Mouse (Mus musculus) adrenal gland, postnatal 10 days (tissue): ENCODE data around the gene Fstl1. TPM values are rescaled to one million over a fixed set of nuclear protein-coding genes. Genes with fewer than 3 reads are reported as not detected.
A peak's percentile ranks its signal among the peaks of the same experiment; 100 is the strongest.

Experiments
- DNase-seq: peaks from one replicate; pipeline ENCODE4 v3.0.0; 2021; ENCODE audit warnings: mixed read lengths
- total RNA-seq, 2 experiments: library from RNA; stranded (reverse); gene quantifications; 2 replicates each; pipeline ENCODE4 v1.2.3; 2021

Fstl1 gene
- total RNA-seq, 2 experiments from 2014 or later, result 215 to 264 TPM

GRCm38 (mm10) chr16:37868506-37869469, 92.1 kb downstream of the Fstl1 start:
- peak; percentile 66 for DNase-seq

- DNase-seq, result peak; percentile 44
Measured at GRCm38 (mm10) chr16:37869470-37870231, 93.0 kb downstream of the Fstl1 start.

DNA sequence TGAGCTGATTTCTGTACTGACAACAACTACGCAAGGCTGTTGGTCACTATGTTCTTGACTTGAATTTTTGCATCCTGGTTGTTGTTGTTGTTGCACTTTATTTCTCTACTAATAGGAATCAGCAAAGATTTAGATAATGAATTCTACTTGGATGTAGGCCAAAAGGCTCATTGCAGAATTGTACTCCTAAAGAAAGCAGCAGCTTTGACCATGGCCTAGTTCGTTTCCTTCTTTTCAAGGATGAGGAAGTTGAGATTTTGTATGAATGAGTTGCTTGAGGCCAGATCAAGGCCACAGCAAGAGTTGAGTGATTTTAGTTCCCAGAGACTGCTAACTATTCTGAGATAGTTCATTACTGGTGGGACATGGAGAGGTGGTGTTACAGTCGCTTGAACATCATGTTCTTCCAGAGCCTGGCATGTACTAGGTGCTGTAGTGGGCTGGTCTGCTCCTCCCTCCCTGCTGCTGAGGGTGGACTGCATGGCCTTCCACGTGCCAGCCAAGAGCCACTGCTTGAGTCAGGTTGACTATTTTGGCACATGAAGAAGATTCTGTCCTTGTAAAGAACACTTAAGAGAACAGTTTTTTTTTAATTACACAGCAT, 94.5 kb downstream of the Fstl1 start:
- DNase-seq, result peak; percentile 65

GRCm38 (mm10) chr16:37874501-37875235, 98.0 kb downstream of the Fstl1 start:
- DNase-seq, result no peak

DNA sequence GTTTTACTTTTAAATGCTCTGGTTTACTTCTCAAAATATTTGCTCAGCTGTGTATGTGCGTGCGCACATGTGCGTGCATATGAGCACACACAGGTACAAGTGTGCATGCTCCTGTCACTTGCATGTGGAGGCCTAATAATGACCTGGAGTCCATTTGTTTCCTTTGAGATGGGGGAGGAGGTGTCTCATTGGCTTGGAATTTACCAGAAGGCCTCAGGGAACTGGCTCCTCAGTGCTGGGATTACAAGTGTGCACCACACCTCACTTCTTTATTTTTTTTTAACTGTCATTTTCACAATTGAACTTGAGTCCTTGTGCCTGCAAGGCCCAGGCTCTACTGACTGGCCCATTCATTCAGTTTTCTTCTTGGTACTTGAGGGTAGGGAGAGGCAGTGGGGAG, 100.7 kb downstream of the Fstl1 start:
- no peak for DNase-seq

GRCm38 (mm10) chr16:37878951-37879505, 102.4 kb downstream of the Fstl1 start:
- DNase-seq, result no peak

- no peak for DNase-seq
Measured at GRCm38 (mm10) chr16:37879750-37880419, 103.2 kb downstream of the Fstl1 start.

DNA sequence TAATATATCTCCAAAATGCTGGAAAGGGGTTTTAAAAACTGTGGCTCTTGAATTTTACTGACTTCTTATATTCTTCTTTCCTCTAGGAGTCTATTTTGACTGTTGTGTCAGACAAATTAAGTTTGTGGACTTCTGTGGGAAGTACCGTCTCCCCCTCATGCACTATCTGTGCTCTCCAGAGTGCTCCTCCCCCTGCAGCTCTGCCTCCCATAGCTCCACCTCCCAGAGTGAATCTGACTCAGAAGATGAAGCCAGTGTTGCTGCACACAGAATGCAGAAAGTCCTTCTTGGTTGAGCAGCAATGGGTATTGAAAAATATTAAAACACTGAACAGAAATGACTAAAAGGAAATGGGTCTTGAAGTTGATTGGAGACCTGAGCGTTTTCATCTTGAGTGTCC, 104.5 kb downstream of the Fstl1 start:
- peak; percentile 44 for DNase-seq

Other genes with a start within 250 kb of the Fstl1 start
- 10 to 100 TPM; 13.8 to 14.2 TPM for gene Gtf2e1, start 237.1 kb upstream of the Fstl1 start, total RNA-seq
- gene Rabl3, start 237.0 kb upstream of the Fstl1 start, total RNA-seq, result 10 to 100 TPM; 11.1 to 13.1 TPM
- gene Hgd, start 196.7 kb upstream of the Fstl1 start, total RNA-seq, result 10 to 100 TPM; 20.0 to 33.9 TPM
- 100 to 1,000 TPM; 154 TPM for gene Ndufb4, start 122.4 kb upstream of the Fstl1 start, total RNA-seq
- gene Gm36028, start 84.3 kb downstream of the Fstl1 start, total RNA-seq, result under 1 TPM; 0.36 to 0.39 TPM
- gene Lrrc58, start 91.5 kb downstream of the Fstl1 start, total RNA-seq, result 100 to 1,000 TPM; 160 to 216 TPM
- under 1 TPM; 0.24 to 0.48 TPM for gene Gpr156, start 139.6 kb downstream of the Fstl1 start, total RNA-seq